Mouse (Mus musculus) gastrocnemius, postnatal 4 days (tissue): ENCODE measurements at regions not wholly inside any gene's neighbourhood (a gene's known extent, or its start where the extent isn't known, plus 50 kb on each side); places are given as distances from the start of the nearest gene placed in this dataset.

Experiments
- DNase-seq, 2 experiments: peaks; one replicate each; pipeline ENCODE4 v3.0.0; 2021 to 2022; ENCODE audit warnings: low spot score in 2 of 2, mixed read lengths in 2 of 2

- no peak for DNase-seq
Observed at GRCm38 (mm10) chr15:62439211-62439610, 1405.8 kb downstream of the Gsdmc2 start.

GRCm38 (mm10) chr15:62436631-62437030, 1408.3 kb downstream of the Gsdmc2 start:
- no peak for DNase-seq

GRCm38 (mm10) chr15:62435141-62435680, 1409.8 kb downstream of the Gsdmc2 start:
- DNase-seq: no peak

- no peak for DNase-seq
Observed at GRCm38 (mm10) chr15:62432742-62433245, 1412.2 kb downstream of the Gsdmc2 start.

- no peak for DNase-seq
Observed at GRCm38 (mm10) chr15:62431150-62431678, 1413.8 kb downstream of the Gsdmc2 start.

- DNase-seq: no peak
Observed at GRCm38 (mm10) chr15:62422995-62423394, 1422.0 kb downstream of the Gsdmc2 start.

GRCm38 (mm10) chr15:62421073-62421851, 1423.7 kb downstream of the Gsdmc2 start:
- no peak for DNase-seq

- no peak for DNase-seq
Observed at GRCm38 (mm10) chr15:62416691-62417090, 1428.3 kb downstream of the Gsdmc2 start.

GRCm38 (mm10) chr15:62413694-62414093, 1431.3 kb downstream of the Gsdmc2 start:
- no peak for DNase-seq

GRCm38 (mm10) chr15:62402142-62402541, 1442.8 kb downstream of the Gsdmc2 start:
- DNase-seq: no peak

- DNase-seq: no peak
Observed at GRCm38 (mm10) chr15:62400984-62401609, 1443.9 kb downstream of the Gsdmc2 start.

- DNase-seq: no peak
Observed at GRCm38 (mm10) chr15:62399381-62399780, 1445.6 kb downstream of the Gsdmc2 start.

GRCm38 (mm10) chr15:62397009-62397408, 1448.0 kb downstream of the Gsdmc2 start:
- DNase-seq: no peak

GRCm38 (mm10) chr15:62395377-62395776, 1449.6 kb downstream of the Gsdmc2 start:
- DNase-seq: no peak

- no peak for DNase-seq
Observed at GRCm38 (mm10) chr15:62393416-62393815, 1451.6 kb downstream of the Gsdmc2 start.

GRCm38 (mm10) chr15:62392839-62393238, 1452.1 kb downstream of the Gsdmc2 start:
- DNase-seq: no peak

GRCm38 (mm10) chr15:62392381-62392780, 1452.6 kb downstream of the Gsdmc2 start:
- no peak for DNase-seq

GRCm38 (mm10) chr15:62389431-62390105, 1455.4 kb downstream of the Gsdmc2 start:
- no peak for DNase-seq

- no peak for DNase-seq
Observed at GRCm38 (mm10) chr15:62382233-62382632, 1459.4 kb upstream of the A1bg start.

- DNase-seq: no peak
Observed at GRCm38 (mm10) chr15:62374641-62375040, 1451.8 kb upstream of the A1bg start.

GRCm38 (mm10) chr15:62361171-62361570, 1438.4 kb upstream of the A1bg start:
- no peak for DNase-seq
